Mouse (Mus musculus): ENCODE measurements around the gene Sobp.

DNA sequence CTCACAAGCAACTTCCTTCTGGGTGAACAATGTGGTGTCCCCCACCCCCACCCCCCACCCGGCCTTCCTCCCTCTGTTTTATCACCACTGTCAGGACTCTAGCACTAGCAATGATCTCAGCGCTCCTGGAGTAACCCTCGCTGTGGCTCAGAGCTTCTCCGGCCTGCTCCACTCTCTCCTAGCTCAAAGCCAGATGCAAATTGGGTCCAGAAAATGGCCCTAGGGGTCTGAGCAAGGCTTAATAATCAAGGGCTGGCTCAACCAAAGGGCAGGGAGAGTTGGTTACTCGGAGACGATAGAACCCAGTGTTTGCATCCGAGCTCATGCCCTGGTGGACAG, 136.9 kb downstream of the Sobp start:
- TF ChIP-seq CTCF (IDR thresholded peaks at IDR 0.05; ENCODE audit: low read depth, low read length) (no peak), TAL1 (conservative IDR thresholded peaks at IDR 0.05; ENCODE audit: low read depth, low read length) (no peak)
